Mouse (Mus musculus): ENCODE results near the gene Gm21905. TPM values are rescaled to one million over a fixed set of nuclear protein-coding genes. Genes with fewer than 3 reads are reported as not detected.

The Gm21905 gene
- polyA plus RNA-seq, 1 experiment from 2014 or later, result not detected

- Histone ChIP-seq H3K4me3 (replicated peaks; ENCODE audit: low read length) (no peak overlapping the region), H3K4me2 (replicated peaks) (no peak overlapping the region), H3K4me1 (replicated peaks; ENCODE audit: control insufficient read depth, insufficient read depth, low read length) (no peaks in the 10 kb centered on the region), H3K27me3 (ENCODE audit: control insufficient read depth, insufficient read depth, low read length) (no peaks in the 10 kb centered on the region), H3K36me3 (replicated peaks; ENCODE audit: control insufficient read depth, insufficient read depth) (no peaks in the 10 kb centered on the region), H3K27ac (no peak overlapping the region), H3K9ac (no peak overlapping the region), H3K9me3 (ENCODE audit: control insufficient read depth, low read length) (no peaks in the 10 kb centered on the region)
- DNase-seq (ENCODE audit: low spot score), result no peak
- 100% methylated on average over 1 of the region's 1 CpGs for whole genome bisulfite sequencing
- no peak for ATAC-seq (ENCODE audit: low FRiP score)
These were observed 2.0 kb downstream of the Gm21905 start for GRCm38 (mm10) chr5:67944074-67944785.

- ATAC-seq (ENCODE audit: low FRiP score) (no peak), DNase-seq (ENCODE audit: low spot score) (no peak)
- no peaks in the 10 kb centered on the region for H3K36me3 ChIP-seq (replicated peaks; ENCODE audit: control insufficient read depth, insufficient read depth)
- 69% methylated on average over 2 of the region's 2 CpGs for WGBS
- no peaks in the 10 kb centered on the region for H3K9me3 ChIP-seq (ENCODE audit: control insufficient read depth, low read length)
- H3K27me3 ChIP-seq (ENCODE audit: control insufficient read depth, insufficient read depth, low read length), result no peaks in the 10 kb centered on the region
- no peak overlapping the region for H3K9ac ChIP-seq
- H3K27ac ChIP-seq, result no peak overlapping the region
- H3K4me1 ChIP-seq (replicated peaks; ENCODE audit: control insufficient read depth, insufficient read depth, low read length), result no peaks in the 10 kb centered on the region
- no peak overlapping the region for H3K4me3 ChIP-seq (replicated peaks; ENCODE audit: low read length)
- no peak overlapping the region for H3K4me2 ChIP-seq (replicated peaks)
These were observed 3.0 kb downstream of the Gm21905 start for GRCm38 (mm10) chr5:67943199-67943598.

- no peak within 1 kb of the TSS for H3K9ac ChIP-seq
- H3K9me3 ChIP-seq (ENCODE audit: control insufficient read depth, low read length), result no peaks in the 10 kb centered on the region
- H3K27me3 ChIP-seq (ENCODE audit: control insufficient read depth, insufficient read depth, low read length), result no peaks in the 10 kb centered on the region
- no peaks in the 10 kb centered on the region for H3K4me1 ChIP-seq (replicated peaks; ENCODE audit: control insufficient read depth, insufficient read depth, low read length)
- DNase-seq (ENCODE audit: low spot score), result no peak
- no peak within 1 kb of the TSS for H3K27ac ChIP-seq
- H3K4me2 ChIP-seq (replicated peaks), result no peak within 1 kb of the TSS
- WGBS, result 96% methylated on average over 2 of the region's 2 CpGs
- H3K36me3 ChIP-seq (replicated peaks; ENCODE audit: control insufficient read depth, insufficient read depth), result no peaks in the 10 kb centered on the region
- H3K4me3 ChIP-seq (replicated peaks; ENCODE audit: low read length), result no peak within 1 kb of the TSS
- no peak for ATAC-seq (ENCODE audit: low FRiP score)
These were observed 4.9 kb downstream of the Gm21905 start, which contains the start of gene Gm5108 for GRCm38 (mm10) chr5:67941369-67941768. Gm5108 (plus strand) TSS chr5:67941669.

GRCm38 (mm10) chr5:67931623-67932022, 14.6 kb downstream of the Gm21905 start:
- WGBS, result 81% methylated on average over 2 of the region's 2 CpGs
- H3K27me3 ChIP-seq (ENCODE audit: control insufficient read depth, insufficient read depth, low read length), result no peaks in the 10 kb centered on the region
- H3K9me3 ChIP-seq (ENCODE audit: control insufficient read depth, low read length), result no peaks in the 10 kb centered on the region
- H3K36me3 ChIP-seq (replicated peaks; ENCODE audit: control insufficient read depth, insufficient read depth), result no peaks in the 10 kb centered on the region
- no peak overlapping the region for H3K4me3 ChIP-seq (replicated peaks; ENCODE audit: low read length)
- H3K4me2 ChIP-seq (replicated peaks), result no peak overlapping the region
- no peak overlapping the region for H3K27ac ChIP-seq
- ATAC-seq (ENCODE audit: low FRiP score) (no peak), DNase-seq (ENCODE audit: low spot score) (no peak)
- no peaks in the 10 kb centered on the region for H3K4me1 ChIP-seq (replicated peaks; ENCODE audit: control insufficient read depth, insufficient read depth, low read length)
- no peak overlapping the region for H3K9ac ChIP-seq

DNA sequence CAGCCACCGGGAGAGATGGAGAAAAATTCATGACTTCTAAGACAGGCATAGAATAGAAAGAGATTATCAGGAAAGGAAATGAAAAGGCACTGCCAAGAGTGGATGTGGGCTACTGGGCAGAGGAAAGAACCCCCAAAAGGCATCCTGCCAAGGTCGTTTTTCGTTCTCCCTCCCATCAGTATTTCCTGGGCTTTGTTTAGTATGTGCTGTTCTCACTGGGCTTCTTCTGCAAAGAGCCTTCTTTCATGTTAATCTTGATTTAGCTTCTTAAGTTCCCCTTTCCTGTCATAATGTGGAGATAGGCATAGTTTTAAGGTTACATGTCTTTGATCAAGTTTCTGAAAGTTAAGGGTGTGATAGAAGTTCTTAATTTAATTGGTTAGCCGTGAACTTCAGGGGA, 15.6 kb downstream of the Gm21905 start:
- DNase-seq (ENCODE audit: low spot score), result no peak
- WGBS, result 70% methylated on average over 4 of the region's 4 CpGs

DNA sequence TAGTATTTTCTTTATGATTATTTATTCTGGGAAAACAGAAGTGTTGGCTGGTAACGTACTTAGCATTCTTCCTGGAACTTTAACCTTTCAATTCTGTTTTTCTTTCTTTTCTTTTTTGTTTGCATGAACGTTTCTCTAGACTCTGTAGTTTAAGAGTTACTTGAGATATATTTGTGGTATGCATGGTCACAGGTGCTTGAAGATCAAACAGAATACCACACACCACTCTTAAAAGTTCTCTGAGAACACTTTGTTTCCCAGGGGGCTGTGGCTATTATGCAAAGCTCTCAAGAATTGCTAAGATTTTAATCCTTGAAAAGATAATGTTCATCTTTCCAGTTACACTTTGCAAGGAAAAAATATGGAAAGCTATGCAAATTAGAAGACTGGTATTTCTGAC, 41.7 kb downstream of the Gm21905 start:
- Histone ChIP-seq H3K4me2 (replicated peaks) (no peak overlapping the region), H3K36me3 (replicated peaks; ENCODE audit: control insufficient read depth, insufficient read depth) (no peaks in the 10 kb centered on the region), H3K27me3 (ENCODE audit: control insufficient read depth, insufficient read depth, low read length) (no peaks in the 10 kb centered on the region), H3K9ac (no peak overlapping the region), H3K4me3 (replicated peaks; ENCODE audit: low read length) (no peak overlapping the region), H3K4me1 (replicated peaks; ENCODE audit: control insufficient read depth, insufficient read depth, low read length) (no peaks in the 10 kb centered on the region), H3K27ac (no peak overlapping the region), H3K9me3 (ENCODE audit: control insufficient read depth, low read length) (peaks cover 3% of the 10 kb centered on the region; the same call in 1 of the 2 replicates)
- 80% methylated on average over 2 of the region's 2 CpGs for WGBS
- DNase-seq (ENCODE audit: low spot score) (no peak), ATAC-seq (ENCODE audit: low FRiP score) (no peak)

More for the DNA sequence above, 15.6 kb downstream of the Gm21905 start:
- H3K27ac ChIP-seq, result no peak overlapping the region
- H3K9me3 ChIP-seq (ENCODE audit: control insufficient read depth, low read length), result no peaks in the 10 kb centered on the region
- H3K4me1 ChIP-seq (replicated peaks; ENCODE audit: control insufficient read depth, insufficient read depth, low read length), result no peaks in the 10 kb centered on the region
- no peaks in the 10 kb centered on the region for H3K36me3 ChIP-seq (replicated peaks; ENCODE audit: control insufficient read depth, insufficient read depth)
- no peaks in the 10 kb centered on the region for H3K27me3 ChIP-seq (ENCODE audit: control insufficient read depth, insufficient read depth, low read length)
- no peak overlapping the region for H3K9ac ChIP-seq
- no peak for ATAC-seq (ENCODE audit: low FRiP score)
- H3K4me2 ChIP-seq (replicated peaks), result no peak overlapping the region
- H3K4me3 ChIP-seq (replicated peaks; ENCODE audit: low read length), result no peak overlapping the region

DNA sequence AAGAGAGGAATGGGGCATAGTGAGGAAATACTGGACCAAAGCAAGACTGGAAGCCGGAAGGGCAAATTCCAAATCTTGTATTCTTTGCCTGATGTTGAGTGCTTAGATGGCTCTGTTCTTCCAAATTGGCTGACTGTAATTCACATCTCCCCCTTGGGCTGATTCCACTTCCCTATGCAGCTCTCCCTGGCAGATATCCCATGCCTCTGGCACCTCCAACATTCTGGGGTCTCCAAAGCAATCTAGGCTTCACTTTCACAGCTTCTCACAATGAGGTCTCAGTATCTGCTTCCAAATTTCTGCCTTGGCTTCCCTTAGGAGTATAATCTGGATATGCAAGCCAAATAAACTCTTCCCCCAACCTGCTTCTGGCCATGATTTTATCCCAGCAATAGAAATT, 47.3 kb downstream of the Gm21905 start:
- Histone ChIP-seq H3K36me3 (replicated peaks; ENCODE audit: control insufficient read depth, insufficient read depth) (no peaks in the 10 kb centered on the region), H3K27me3 (ENCODE audit: control insufficient read depth, insufficient read depth, low read length) (no peaks in the 10 kb centered on the region), H3K4me2 (replicated peaks) (no peak overlapping the region), H3K4me3 (replicated peaks; ENCODE audit: low read length) (no peak overlapping the region), H3K4me1 (replicated peaks; ENCODE audit: control insufficient read depth, insufficient read depth, low read length) (no peaks in the 10 kb centered on the region), H3K27ac (no peak overlapping the region), H3K9me3 (ENCODE audit: control insufficient read depth, low read length) (no peaks in the 10 kb centered on the region), H3K9ac (no peak overlapping the region)
- WGBS, result 90% methylated on average over 1 of the region's 1 CpGs
- no peak for DNase-seq (ENCODE audit: low spot score)
- ATAC-seq (ENCODE audit: low FRiP score), result no peak

DNA sequence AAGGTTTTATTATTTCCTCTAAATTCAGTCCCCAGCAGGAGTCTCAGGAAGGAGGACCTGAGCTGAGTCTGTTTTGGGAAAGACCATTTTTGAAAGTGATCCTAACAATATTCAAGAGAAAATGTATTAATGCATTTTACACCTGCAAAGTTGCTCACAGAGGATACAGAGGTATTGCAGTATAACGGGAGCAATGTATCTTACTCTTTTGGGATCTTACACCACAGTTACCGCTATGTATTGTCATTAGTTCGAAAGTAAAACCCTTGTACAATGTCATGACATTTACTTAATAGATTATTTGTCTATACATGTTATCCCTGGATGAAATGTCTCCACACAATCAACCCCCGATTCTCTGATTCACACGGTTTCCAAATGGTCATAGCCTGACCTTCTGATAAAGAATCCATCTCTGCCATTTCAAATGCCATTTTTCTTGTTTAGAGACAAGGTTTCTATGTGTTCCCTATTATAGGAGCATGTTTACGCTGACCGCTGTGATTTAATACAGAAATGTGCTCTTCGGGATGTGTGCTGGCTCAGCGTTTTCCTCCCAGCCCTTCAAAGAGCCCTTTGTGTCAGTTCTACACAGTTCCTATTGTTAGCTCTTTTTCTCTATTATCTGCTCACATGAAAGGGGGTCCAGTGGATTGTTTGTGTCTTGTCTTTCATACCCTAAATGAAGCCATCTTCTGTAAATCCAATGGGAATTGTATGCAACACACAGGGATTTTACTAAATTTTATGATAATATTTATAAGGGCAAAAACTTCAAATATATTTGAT, 61.6 kb downstream of the Gm21905 start:
- 19% methylated on average over 9 of the region's 9 CpGs for WGBS
- no peak overlapping the region for H3K4me3 ChIP-seq (replicated peaks; ENCODE audit: low read length)
- peaks cover 3% of the 10 kb centered on the region; the same call in 1 of the 2 replicates for H3K4me1 ChIP-seq (replicated peaks; ENCODE audit: control insufficient read depth, insufficient read depth, low read length)
- H3K9me3 ChIP-seq (ENCODE audit: control insufficient read depth, low read length), result no peaks in the 10 kb centered on the region
- peak; percentile 77; the same call in 1 of the 2 replicates for ATAC-seq (ENCODE audit: low FRiP score)
- H3K36me3 ChIP-seq (replicated peaks; ENCODE audit: control insufficient read depth, insufficient read depth), result no peaks in the 10 kb centered on the region
- H3K27ac ChIP-seq, result peak overlapping the region; percentile 26; the same call in 1 of the 2 replicates
- H3K9ac ChIP-seq, result peak overlapping the region; percentile 29; the same call in 1 of the 2 replicates
- peak overlapping the region; percentile 23 for H3K4me2 ChIP-seq (replicated peaks)
- H3K27me3 ChIP-seq (ENCODE audit: control insufficient read depth, insufficient read depth, low read length), result no peaks in the 10 kb centered on the region
- peak; percentile 51 for DNase-seq (ENCODE audit: low spot score)

- H3K27ac ChIP-seq, result no peak overlapping the region
- WGBS, result 58% methylated on average over 1 of the region's 1 CpGs
- peak; percentile 22; the same call in 1 of the 2 replicates for ATAC-seq (ENCODE audit: low FRiP score)
These were observed 62.6 kb downstream of the Gm21905 start for GRCm38 (mm10) chr5:67883564-67884171.

More at GRCm38 (mm10) chr5:67883564-67884171, 62.6 kb downstream of the Gm21905 start:
- DNase-seq (ENCODE audit: low spot score), result no peak
- Histone ChIP-seq H3K4me2 (replicated peaks) (no peak overlapping the region), H3K4me3 (replicated peaks; ENCODE audit: low read length) (no peak overlapping the region), H3K36me3 (replicated peaks; ENCODE audit: control insufficient read depth, insufficient read depth) (no peaks in the 10 kb centered on the region), H3K9ac (no peak overlapping the region), H3K9me3 (ENCODE audit: control insufficient read depth, low read length) (no peaks in the 10 kb centered on the region), H3K4me1 (replicated peaks; ENCODE audit: control insufficient read depth, insufficient read depth, low read length) (peaks cover 3% of the 10 kb centered on the region; the same call in 1 of the 2 replicates), H3K27me3 (ENCODE audit: control insufficient read depth, insufficient read depth, low read length) (no peaks in the 10 kb centered on the region)

Measured in hindbrain, embryonic 14.5 days (tissue).